Mouse (Mus musculus): ENCODE data around the gene Tuba3a.

Tuba3a gene

DNA sequence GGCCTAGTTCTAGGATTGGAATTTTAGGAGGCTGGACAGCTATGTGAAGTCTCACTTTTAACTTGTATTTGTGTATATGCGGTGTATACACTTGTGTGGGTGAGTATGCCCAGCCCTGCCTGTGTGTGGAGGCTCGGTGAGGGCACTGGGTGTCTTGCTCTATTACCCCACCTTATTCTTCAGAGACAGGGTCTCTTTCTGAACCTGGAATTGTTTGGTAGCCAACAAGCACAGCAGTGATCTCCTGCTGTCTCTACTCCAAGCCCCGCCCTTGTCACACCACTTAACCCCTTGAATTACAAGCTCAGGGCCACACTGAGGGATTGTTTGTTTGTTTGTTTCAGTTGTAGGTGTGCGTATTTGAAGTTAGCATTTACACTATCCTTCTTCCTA, 53.8 kb downstream of the Tuba3a start:
- in situ Hi-C loops (cut with MboI, MseI) = no loop called here

DNA sequence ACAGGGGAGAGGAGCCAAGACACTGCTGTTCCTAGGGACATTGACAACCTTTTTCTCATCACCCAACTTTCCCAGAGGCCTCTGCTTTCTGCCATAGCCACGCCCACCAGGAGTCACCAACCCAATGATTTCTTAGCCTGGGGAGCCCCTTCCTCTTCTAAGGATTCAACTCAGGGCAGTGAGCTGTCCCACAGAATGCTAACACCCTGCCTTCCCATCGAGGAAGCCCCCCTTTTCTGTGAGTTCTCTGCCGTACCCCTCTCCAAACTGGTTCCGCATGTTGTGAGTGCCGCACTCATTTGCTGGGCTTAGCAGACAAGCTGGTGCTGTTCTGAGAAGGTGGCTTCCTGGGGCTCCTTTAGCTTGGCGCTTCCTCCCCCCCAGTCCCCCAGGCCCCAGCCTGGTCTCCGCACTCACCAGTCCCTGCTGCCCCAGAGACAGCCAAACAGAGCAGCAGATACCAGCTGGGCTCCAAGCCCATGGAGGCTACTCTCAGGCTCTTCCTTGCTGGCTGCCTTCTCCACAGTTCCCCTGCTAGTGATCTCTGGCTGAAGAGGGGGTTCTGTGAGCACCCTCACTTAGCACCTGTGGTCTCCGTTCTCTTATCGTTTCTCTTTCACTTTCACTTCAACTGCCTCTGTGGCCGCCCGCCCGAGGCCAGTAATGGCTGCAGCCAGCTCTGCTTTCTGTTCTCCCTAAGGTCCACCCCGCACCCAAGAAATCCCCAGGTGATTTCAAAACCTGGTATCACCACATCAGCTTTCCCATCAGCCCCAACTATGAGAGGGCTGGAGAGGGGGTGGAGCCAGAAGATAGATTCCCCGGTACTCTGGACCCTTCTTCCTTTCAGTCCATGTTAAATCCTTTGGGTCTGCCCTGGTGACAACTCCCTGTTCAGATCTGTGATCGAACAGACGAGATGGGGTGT, 54.5 kb downstream of the Tuba3a start, which contains the start of gene Tapbpl:
TSS of gene Tapbpl (minus strand) at position 744 of the 928 bp plus-strand sequence.
- in situ Hi-C loops (cut with MboI, MseI) = no loop called here

- in situ Hi-C loops (cut with MboI, MseI) = no loop called here
These were observed 55.3 kb downstream of the Tuba3a start for GRCm38 (mm10) chr6:125230571-125230970.

All from T-helper 17 cell (primary cell).